Mouse (Mus musculus) megakaryocyte, embryonic 14.5 days (primary cell): ENCODE results near the gene Ptprg.

ENCODE experiments used
- FLI1 ChIP-seq: IDR thresholded peaks from 2 replicates; pipeline ENCODE4 v1.6.1; 2012; ENCODE audit warnings: low read length, inconsistent platforms, mixed read lengths
- GATA1 ChIP-seq: IDR thresholded peaks from 3 replicates; pipeline ENCODE4 v1.6.1; 2012; ENCODE audit warnings: mixed read lengths, low read length, inconsistent platforms, borderline replicate concordance

- no peak for TF ChIP-seq GATA1
- TF ChIP-seq FLI1 = no peak
Measured at GRCm38 (mm10) chr14:11698880-11699279, 145.5 kb downstream of the Ptprg start.
